Mouse (Mus musculus) thymus, adult 2 months (tissue): Measurements from ENCODE around the gene Rbm39.

Experiments
- CTCF ChIP-seq: fragments of 200-500 bp; IDR thresholded peaks from 2 replicates; pipeline ENCODE4 v1.5.1; 2012; ENCODE audit warnings: mild to moderate bottlenecking, control low read depth, low read length, moderate library complexity, borderline replicate concordance; ENCODE audit not compliant: control insufficient read depth, poor library complexity, insufficient read depth; ENCODE audit errors: extremely low read depth
- POLR2A ChIP-seq: fragments of 200-500 bp; IDR thresholded peaks from 2 replicates; pipeline ENCODE4 v1.6.1; 2012; ENCODE audit warnings: mild to moderate bottlenecking, low read length, control low read depth, moderate library complexity; ENCODE audit not compliant: control insufficient read depth, poor library complexity, insufficient read depth; ENCODE audit errors: extremely low read depth

DNA sequence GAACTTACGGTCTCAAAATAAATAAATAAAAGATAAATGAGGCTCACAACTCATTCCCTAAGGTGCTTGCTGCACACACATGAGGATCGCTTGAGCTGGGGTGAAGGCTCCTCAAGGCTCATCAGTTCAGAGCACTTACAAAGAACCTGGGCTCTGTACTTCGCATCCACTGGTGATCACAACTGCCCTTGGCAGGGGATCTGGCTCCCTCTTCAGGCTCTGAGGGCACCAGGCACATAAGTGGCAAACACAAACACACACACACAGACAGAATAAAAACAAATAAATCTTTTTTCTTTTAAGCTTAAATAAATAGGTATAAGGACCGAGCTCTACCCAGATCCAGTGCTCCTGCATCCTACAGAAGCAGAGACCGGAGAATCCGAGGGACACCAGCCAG, 44.3 kb downstream of the Rbm39 start:
- no peak for TF ChIP-seq CTCF
- TF ChIP-seq POLR2A: no peak
